Mouse (Mus musculus): ENCODE results near the gene Grip2.

- TF ChIP-seq CTCF (conservative IDR thresholded peaks at IDR 0.05; ENCODE audit: low read length) (no peak), POU5F1 (IDR thresholded peaks at IDR 0.05; ENCODE audit: borderline replicate concordance, low read length) (no peak)
These were observed 41.0 kb upstream of the Grip2 start for GRCm38 (mm10) chr6:91868091-91868490.

Data from E14TG2a.4 (cell line).